Mouse (Mus musculus): ENCODE measurements around the gene Zbtb14. TPM values are rescaled to one million over a fixed set of nuclear protein-coding genes. Genes with fewer than 3 reads are reported as not detected.

The Zbtb14 gene
- 22.0 TPM for polyA plus RNA-seq (2015; fragmentation: Illumina TruSeq; extraction: RNeasy Lipid Tissue Mini Kit (QIAGEN cat#74804); ENCODE audit: insufficient read depth, low replicate concordance)

GRCm38 (mm10) chr17:69382511-69383100 lies at the start of gene Zbtb14:
Gene Zbtb14, plus strand, starts transcription at chr17:69383050.

GRCm38 (mm10) chr17:69438990-69439491 lies 56.2 kb downstream of the Zbtb14 start, which contains the start of gene Akain1:
Gene Akain1, plus strand, starts transcription at chr17:69439326.

Other genes starting within 250 kb of the Zbtb14 start
- gene Akain1, start 56.3 kb downstream of the Zbtb14 start, polyA plus RNA-seq (2015; fragmentation: Illumina TruSeq; extraction: RNeasy Lipid Tissue Mini Kit (QIAGEN cat#74804); ENCODE audit: insufficient read depth, low replicate concordance) = not detected